Mouse (Mus musculus): Measurements from ENCODE around the gene Tdrd3. TPM values are rescaled to one million over a fixed set of nuclear protein-coding genes. Genes with fewer than 3 reads are reported as not detected.

The Tdrd3 gene
- polyA plus RNA-seq, 1 experiment from 2014 or later: 21.8 TPM

- no peak overlapping the region for H3K4me3 ChIP-seq
- DNase-seq (ENCODE audit: low spot score): no peak
- H3K36me3 ChIP-seq: peaks cover 16% of the 10 kb centered on the region
- H3K4me1 ChIP-seq: no peaks in the 10 kb centered on the region
- 61% methylated on average over 6 of the region's 6 CpGs for WGBS
- H3K27me3 ChIP-seq (ENCODE audit: insufficient read depth, poor library complexity, severe bottlenecking): no peaks in the 10 kb centered on the region
- H3K9me3 ChIP-seq: no peaks in the 10 kb centered on the region
- no peak overlapping the region for H3K27ac ChIP-seq
Measured at GRCm38 (mm10) chr14:87549986-87550385, 133.5 kb downstream of the Tdrd3 start.

DNA sequence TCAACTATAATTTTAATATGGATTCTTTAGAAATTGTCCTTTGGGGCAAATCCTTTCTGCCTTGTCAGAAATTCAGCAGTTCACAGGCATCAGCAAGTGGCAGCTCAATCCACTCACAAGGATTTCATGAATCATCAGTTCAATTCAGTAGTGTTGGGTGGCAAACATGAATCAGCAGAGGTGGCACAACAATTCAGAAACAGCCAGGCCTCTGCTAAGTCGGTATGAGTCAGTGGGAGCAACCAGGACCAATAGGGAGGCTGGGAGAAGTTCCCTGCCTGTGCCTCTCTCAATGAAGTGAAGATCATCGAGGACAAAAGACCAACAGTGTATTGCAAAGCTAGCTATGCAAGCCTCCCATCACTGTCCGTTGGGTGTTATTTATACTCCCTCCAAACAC lies 135.8 kb downstream of the Tdrd3 start:
- no peaks in the 10 kb centered on the region for H3K27me3 ChIP-seq (ENCODE audit: insufficient read depth, poor library complexity, severe bottlenecking)
- no peak overlapping the region for H3K27ac ChIP-seq

GRCm38 (mm10) chr14:87563841-87564240 lies 147.4 kb downstream of the Tdrd3 start:
- Histone ChIP-seq H3K27me3 (ENCODE audit: insufficient read depth, poor library complexity, severe bottlenecking) (no peaks in the 10 kb centered on the region), H3K36me3 (no peaks in the 10 kb centered on the region), H3K27ac (no peak overlapping the region), H3K4me3 (no peak overlapping the region), H3K4me1 (peaks cover 7% of the 10 kb centered on the region; the same call in 1 of the 2 replicates), H3K9me3 (no peaks in the 10 kb centered on the region)
- 62% methylated on average over 9 of the region's 9 CpGs for WGBS
- DNase-seq (ENCODE audit: low spot score): no peak

More for the DNA sequence above, 135.8 kb downstream of the Tdrd3 start:
- Histone ChIP-seq H3K4me1 (no peaks in the 10 kb centered on the region), H3K9me3 (no peaks in the 10 kb centered on the region), H3K36me3 (peaks cover 1% of the 10 kb centered on the region; the same call in 1 of the 2 replicates), H3K4me3 (no peak overlapping the region)
- DNase-seq (ENCODE audit: low spot score): no peak
- WGBS: 75% methylated on average over 3 of the region's 3 CpGs

GRCm38 (mm10) chr14:87566211-87566610 lies 149.8 kb downstream of the Tdrd3 start:
- no peak overlapping the region for H3K27ac ChIP-seq
- H3K36me3 ChIP-seq: no peaks in the 10 kb centered on the region
- H3K9me3 ChIP-seq: no peaks in the 10 kb centered on the region
- 0 out of 2 replicates have a peak, but pooled peaks cover 3% of the 10 kb centered on the region for H3K27me3 ChIP-seq (ENCODE audit: insufficient read depth, poor library complexity, severe bottlenecking)
- peaks cover 7% of the 10 kb centered on the region; the same call in 1 of the 2 replicates for H3K4me1 ChIP-seq
- DNase-seq (ENCODE audit: low spot score): no peak
- H3K4me3 ChIP-seq: no peak overlapping the region
- WGBS: 18% methylated on average over 7 of the region's 7 CpGs

GRCm38 (mm10) chr14:87567034-87567461 lies 150.6 kb downstream of the Tdrd3 start:
- Histone ChIP-seq H3K36me3 (no peaks in the 10 kb centered on the region), H3K4me1 (peaks cover 7% of the 10 kb centered on the region; the same call in 1 of the 2 replicates), H3K27me3 (ENCODE audit: insufficient read depth, poor library complexity, severe bottlenecking) (0 out of 2 replicates have a peak, but pooled peaks cover 3% of the 10 kb centered on the region), H3K27ac (no peak overlapping the region), H3K4me3 (no peak overlapping the region), H3K9me3 (no peaks in the 10 kb centered on the region)
- DNase-seq (ENCODE audit: low spot score): no peak
- WGBS: 32% methylated on average over 3 of the region's 3 CpGs

DNA sequence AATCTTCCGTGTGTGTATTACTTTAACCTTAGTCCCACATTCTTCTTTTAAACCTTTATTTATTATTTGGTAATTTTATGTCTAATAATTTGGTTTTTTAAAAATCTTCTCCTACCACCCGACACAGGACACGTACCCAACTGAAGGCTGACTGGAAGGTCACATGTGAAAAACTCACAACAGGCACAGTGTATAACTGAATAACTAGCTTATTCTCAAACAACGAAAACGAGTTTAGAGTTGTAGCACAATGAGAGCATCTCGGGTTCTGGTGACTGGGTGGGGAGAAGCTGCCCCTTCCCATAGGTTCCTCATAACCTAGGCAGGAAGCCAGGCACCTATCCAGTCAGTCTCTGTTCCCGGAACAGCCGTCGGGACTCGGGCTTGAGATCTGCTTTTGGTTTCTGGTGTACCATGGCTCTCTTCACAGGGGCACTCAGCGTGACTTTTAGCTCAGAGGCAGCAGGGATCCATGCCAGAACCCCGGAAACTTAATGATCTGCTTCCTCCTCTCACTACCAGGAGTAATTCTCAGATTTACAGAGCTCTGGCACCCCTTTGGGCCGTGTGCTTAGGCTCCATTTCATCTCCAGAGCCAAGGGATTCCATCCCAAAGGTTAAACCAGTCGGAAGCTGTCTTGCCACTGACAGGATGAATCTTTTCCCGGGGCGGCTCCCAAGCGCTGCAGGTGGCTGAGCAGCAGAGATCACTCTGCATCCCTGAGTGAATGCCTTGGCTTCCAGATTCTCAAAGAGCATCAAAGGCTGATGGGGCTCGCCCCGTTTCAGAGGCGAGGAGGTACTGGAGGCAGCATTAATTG lies 151.4 kb downstream of the Tdrd3 start:
- no peak overlapping the region for H3K27ac ChIP-seq
- no peaks in the 10 kb centered on the region for H3K9me3 ChIP-seq
- peak overlapping the region; percentile 56 for H3K4me3 ChIP-seq
- H3K36me3 ChIP-seq: no peaks in the 10 kb centered on the region
- DNase-seq (ENCODE audit: low spot score): no peak
- 18% methylated on average over 20 of the region's 20 CpGs for WGBS
- 0 out of 2 replicates have a peak, but pooled peaks cover 3% of the 10 kb centered on the region for H3K27me3 ChIP-seq (ENCODE audit: insufficient read depth, poor library complexity, severe bottlenecking)
- H3K4me1 ChIP-seq: peaks cover 7% of the 10 kb centered on the region; the same call in 1 of the 2 replicates

- WGBS: 18% methylated on average over 15 of the region's 15 CpGs
- Histone ChIP-seq H3K36me3 (no peaks in the 10 kb centered on the region), H3K4me1 (peaks cover 7% of the 10 kb centered on the region; the same call in 1 of the 2 replicates), H3K9me3 (no peaks in the 10 kb centered on the region), H3K4me3 (peak overlapping the region; percentile 56), H3K27me3 (ENCODE audit: insufficient read depth, poor library complexity, severe bottlenecking) (0 out of 2 replicates have a peak, but pooled peaks cover 3% of the 10 kb centered on the region), H3K27ac (no peak overlapping the region)
- no peak for DNase-seq (ENCODE audit: low spot score)
Measured at GRCm38 (mm10) chr14:87568447-87568908, 152.0 kb downstream of the Tdrd3 start.

DNA sequence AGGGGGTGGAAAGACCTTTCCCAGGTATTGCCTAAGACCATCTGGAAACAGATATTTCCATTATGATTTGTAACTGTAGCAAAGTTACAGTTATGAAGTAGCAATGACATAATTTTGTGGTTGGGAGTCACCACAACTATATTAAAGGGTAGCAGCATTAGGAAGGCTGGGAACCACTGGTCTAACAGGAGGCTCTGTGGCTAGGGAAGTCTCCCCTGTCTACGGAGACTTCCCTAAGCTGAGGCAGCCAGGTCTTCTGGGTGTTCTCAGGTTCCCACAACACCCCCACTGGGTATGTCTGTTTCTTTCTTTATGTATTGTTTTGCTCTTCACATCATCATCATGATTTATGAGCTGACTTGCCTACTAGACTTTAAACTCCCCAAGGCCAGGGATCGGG lies 153.0 kb downstream of the Tdrd3 start:
- peaks cover 7% of the 10 kb centered on the region; the same call in 1 of the 2 replicates for H3K4me1 ChIP-seq
- H3K9me3 ChIP-seq: no peaks in the 10 kb centered on the region
- H3K27ac ChIP-seq: no peak overlapping the region
- DNase-seq (ENCODE audit: low spot score): no peak
- 0 out of 2 replicates have a peak, but pooled peaks cover 3% of the 10 kb centered on the region for H3K27me3 ChIP-seq (ENCODE audit: insufficient read depth, poor library complexity, severe bottlenecking)
- H3K4me3 ChIP-seq: no peak overlapping the region
- no peaks in the 10 kb centered on the region for H3K36me3 ChIP-seq
- WGBS: 85% methylated on average over 2 of the region's 2 CpGs

- Histone ChIP-seq H3K27me3 (ENCODE audit: insufficient read depth, poor library complexity, severe bottlenecking) (0 out of 2 replicates have a peak, but pooled peaks cover 3% of the 10 kb centered on the region), H3K4me1 (peaks cover 7% of the 10 kb centered on the region; the same call in 1 of the 2 replicates), H3K36me3 (no peaks in the 10 kb centered on the region), H3K9me3 (no peaks in the 10 kb centered on the region), H3K4me3 (no peak overlapping the region), H3K27ac (no peak overlapping the region)
- 48% methylated on average over 5 of the region's 5 CpGs for WGBS
- DNase-seq (ENCODE audit: low spot score): no peak
Measured at GRCm38 (mm10) chr14:87572453-87572852, 156.0 kb downstream of the Tdrd3 start.

GRCm38 (mm10) chr14:87582610-87583009 lies 166.2 kb downstream of the Tdrd3 start:
- 88% methylated on average over 3 of the region's 3 CpGs for WGBS
- no peaks in the 10 kb centered on the region for H3K9me3 ChIP-seq
- no peaks in the 10 kb centered on the region for H3K36me3 ChIP-seq
- no peak overlapping the region for H3K4me3 ChIP-seq
- no peak for DNase-seq (ENCODE audit: low spot score)
- no peak overlapping the region for H3K27ac ChIP-seq
- no peaks in the 10 kb centered on the region for H3K4me1 ChIP-seq
- H3K27me3 ChIP-seq (ENCODE audit: insufficient read depth, poor library complexity, severe bottlenecking): no peaks in the 10 kb centered on the region
